Mouse (Mus musculus): ENCODE measurements around the gene Gm20489. TPM values are rescaled to one million over a fixed set of nuclear protein-coding genes. Genes with fewer than 3 reads are reported as not detected.
A peak's percentile ranks its signal among the peaks of the same experiment; 100 is the strongest.

The Gm20489 gene
- polyA plus RNA-seq, 1 experiment from 2014 or later: not detected

DNA sequence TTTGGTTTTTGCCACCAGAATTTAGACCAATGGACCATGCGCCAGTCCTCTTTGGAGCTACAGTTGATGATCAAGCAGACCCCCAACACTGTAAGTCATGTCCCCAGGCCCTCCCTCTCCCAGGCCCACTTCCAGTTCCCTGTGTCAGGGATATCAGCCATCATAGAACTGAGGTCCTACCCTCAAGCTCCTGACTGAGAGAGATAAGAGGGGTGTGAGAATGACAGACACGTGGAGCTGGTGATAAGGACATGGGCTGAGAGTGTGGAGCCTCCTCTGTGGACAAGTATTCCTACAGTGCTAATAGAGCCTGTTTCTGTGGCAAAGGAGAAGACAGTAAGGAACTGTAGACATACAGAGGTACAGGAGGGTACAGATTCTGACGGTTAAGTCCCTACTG, 18.7 kb upstream of the Gm20489 start:
- Histone ChIP-seq H3K27me3 (replicated peaks) (no peaks in the 10 kb centered on the region), H3K9me3 (no peaks in the 10 kb centered on the region), H3K4me2 (replicated peaks) (no peak overlapping the region), H3K4me1 (no peaks in the 10 kb centered on the region), H3K27ac (no peak overlapping the region), H3K4me3 (no peak overlapping the region), H3K9ac (no peak overlapping the region), H3K36me3 (peaks cover 64% of the 10 kb centered on the region)
- 84% methylated on average over 3 of the region's 3 CpGs for WGBS
- ATAC-seq (ENCODE audit: low FRiP score, low read depth): no peak

DNA sequence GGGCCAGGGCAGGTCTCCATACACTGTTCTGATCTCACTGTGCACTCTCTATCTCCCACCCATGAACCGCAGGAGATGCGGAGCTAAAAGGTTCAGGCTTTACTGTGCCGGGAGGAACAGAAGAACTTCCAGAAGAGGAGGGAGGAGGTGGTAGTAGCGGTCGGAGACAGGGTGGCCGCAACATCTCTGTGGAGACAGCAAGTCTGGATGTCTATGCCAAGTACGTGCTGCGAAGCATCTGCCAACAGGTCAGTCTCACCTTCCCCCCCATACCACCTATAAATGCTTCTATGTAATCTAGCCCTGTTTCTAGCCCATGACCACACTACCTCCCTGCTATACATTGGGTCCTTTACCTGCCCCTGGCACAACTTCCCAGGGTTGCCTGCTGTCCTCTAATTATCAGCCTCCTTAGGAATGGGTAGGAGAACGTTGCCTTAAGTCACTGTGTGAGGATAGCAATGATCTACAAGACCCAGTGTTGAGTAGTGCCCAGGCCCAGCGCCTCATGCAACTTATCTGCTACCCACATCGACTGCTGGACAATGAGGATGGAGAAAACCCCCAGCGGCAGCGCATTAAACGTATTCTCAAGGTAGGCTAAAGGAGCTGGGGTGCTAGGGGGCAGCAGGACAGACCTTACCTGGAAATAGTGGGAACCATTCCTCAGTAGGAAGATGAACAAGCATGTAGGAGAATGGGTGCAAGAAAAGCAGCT, 17.3 kb upstream of the Gm20489 start:
- 90% methylated on average over 14 of the region's 14 CpGs for WGBS
- Histone ChIP-seq H3K4me1 (no peaks in the 10 kb centered on the region), H3K9ac (no peak overlapping the region), H3K4me2 (replicated peaks) (no peak overlapping the region), H3K4me3 (no peak overlapping the region), H3K27me3 (replicated peaks) (no peaks in the 10 kb centered on the region), H3K27ac (no peak overlapping the region), H3K36me3 (peaks cover 68% of the 10 kb centered on the region), H3K9me3 (no peaks in the 10 kb centered on the region)
- no peak for ATAC-seq (ENCODE audit: low FRiP score, low read depth)

DNA sequence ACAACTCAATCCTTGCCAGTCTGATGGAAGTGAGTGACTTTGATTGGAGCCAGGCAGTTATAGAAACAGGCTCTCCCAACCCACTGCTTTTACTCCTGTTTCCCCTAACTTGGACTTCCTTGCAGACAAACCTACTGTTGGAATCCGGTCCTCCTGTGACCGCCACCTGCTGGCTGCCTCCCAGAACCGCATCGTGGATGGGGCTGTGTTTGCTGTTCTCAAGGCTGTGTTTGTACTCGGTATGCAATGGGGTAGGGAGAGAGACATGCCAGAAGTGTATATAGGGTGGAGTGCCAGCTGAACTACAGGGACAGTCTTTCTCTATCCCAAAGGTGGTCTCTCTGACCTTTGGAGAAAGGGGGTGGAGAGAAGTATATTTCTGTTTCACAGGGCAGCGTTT, 16.7 kb upstream of the Gm20489 start:
- H3K4me2 ChIP-seq (replicated peaks): no peak overlapping the region
- WGBS: 24% methylated on average over 6 of the region's 6 CpGs
- H3K4me3 ChIP-seq: no peak overlapping the region
- no peaks in the 10 kb centered on the region for H3K4me1 ChIP-seq
- peaks cover 68% of the 10 kb centered on the region for H3K36me3 ChIP-seq
- H3K9me3 ChIP-seq: no peaks in the 10 kb centered on the region
- H3K27ac ChIP-seq: no peak overlapping the region
- no peak overlapping the region for H3K9ac ChIP-seq
- H3K27me3 ChIP-seq (replicated peaks): no peaks in the 10 kb centered on the region
- ATAC-seq (ENCODE audit: low FRiP score, low read depth): no peak

DNA sequence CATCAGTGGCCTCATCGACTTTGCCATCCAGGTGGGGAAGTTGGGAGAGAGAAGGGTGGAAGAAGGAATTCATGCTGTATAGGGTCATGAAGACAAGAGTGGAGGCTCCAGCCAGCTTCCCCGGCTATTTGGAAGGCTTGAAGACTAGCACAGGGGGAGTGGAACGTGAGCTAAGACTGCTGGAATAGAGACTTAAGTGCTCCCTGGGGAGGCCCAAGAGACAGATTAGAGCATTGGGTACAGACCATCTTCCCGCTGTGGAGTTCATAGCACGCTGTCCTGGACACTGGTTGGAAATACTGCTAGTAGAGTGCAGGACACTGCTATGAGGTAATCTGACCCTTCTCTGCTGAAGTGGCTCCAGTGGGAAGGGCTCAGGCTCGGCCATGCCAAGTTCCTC, 14.0 kb upstream of the Gm20489 start:
- Histone ChIP-seq H3K4me2 (replicated peaks) (no peak overlapping the region), H3K9me3 (no peaks in the 10 kb centered on the region), H3K27me3 (replicated peaks) (no peaks in the 10 kb centered on the region), H3K4me3 (no peak overlapping the region), H3K9ac (no peak overlapping the region), H3K4me1 (no peaks in the 10 kb centered on the region), H3K36me3 (peaks cover 57% of the 10 kb centered on the region), H3K27ac (no peak overlapping the region)
- ATAC-seq (ENCODE audit: low FRiP score, low read depth): no peak
- 84% methylated on average over 6 of the region's 6 CpGs for WGBS

DNA sequence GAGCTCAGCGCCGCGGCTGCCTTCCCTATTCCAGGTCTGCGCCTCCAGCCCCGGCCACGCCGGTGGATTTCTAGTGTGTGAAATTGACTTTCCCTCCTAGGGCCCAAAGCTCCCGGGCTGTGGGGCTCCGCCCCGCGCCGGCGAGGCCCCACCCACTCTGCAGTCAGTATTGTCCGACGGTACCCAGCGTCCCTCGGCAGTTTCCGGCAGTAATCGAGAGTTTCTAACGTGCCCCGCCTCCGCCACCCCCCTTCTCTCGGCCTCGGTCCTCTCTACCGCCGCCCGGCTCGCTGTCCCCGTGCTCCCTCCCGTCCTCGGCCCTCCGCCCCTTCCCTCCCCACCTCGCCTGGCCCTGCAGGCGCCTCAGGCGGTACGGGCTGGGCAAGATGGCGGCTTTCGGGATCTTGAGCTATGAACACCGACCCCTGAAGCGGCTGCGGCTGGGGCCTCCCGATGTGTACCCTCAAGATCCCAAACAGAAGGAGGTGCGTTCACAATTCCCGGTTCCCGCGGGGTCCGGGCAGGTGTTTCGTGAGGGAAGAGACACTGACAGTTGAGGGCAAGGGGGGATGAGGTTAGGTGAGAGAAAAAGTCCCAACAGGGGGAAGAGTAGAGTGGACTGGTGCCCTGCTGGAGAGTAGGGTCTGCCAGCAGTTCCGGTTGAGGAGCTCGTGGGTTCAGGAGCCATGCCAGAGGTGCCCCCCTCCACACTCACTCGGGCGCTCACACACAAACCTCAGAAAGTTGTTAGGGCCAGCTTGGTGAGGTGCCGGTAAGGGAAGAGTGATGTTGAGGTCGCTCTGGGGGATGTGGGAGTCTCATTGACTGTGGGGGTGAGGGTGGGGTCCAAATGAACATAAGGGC, 5.3 kb upstream of the Gm20489 start, which contains the start of gene Med12:
Gene Med12, plus strand, starts transcription at position 156 of the 864 bp plus-strand sequence.
- Histone ChIP-seq H3K4me1 (no peaks in the 10 kb centered on the region), H3K4me2 (replicated peaks) (peak within 1 kb of the TSS; percentile 59), H3K27ac (no peak within 1 kb of the TSS), H3K9ac (peak within 1 kb of the TSS; percentile 57), H3K9me3 (no peaks in the 10 kb centered on the region), H3K36me3 (peaks cover 12% of the 10 kb centered on the region), H3K4me3 (peak within 1 kb of the TSS; percentile 50), H3K27me3 (replicated peaks) (no peaks in the 10 kb centered on the region)
- 18% methylated on average over 54 of the region's 54 CpGs for WGBS
- peak; percentile 98 for ATAC-seq (ENCODE audit: low FRiP score, low read depth)

DNA sequence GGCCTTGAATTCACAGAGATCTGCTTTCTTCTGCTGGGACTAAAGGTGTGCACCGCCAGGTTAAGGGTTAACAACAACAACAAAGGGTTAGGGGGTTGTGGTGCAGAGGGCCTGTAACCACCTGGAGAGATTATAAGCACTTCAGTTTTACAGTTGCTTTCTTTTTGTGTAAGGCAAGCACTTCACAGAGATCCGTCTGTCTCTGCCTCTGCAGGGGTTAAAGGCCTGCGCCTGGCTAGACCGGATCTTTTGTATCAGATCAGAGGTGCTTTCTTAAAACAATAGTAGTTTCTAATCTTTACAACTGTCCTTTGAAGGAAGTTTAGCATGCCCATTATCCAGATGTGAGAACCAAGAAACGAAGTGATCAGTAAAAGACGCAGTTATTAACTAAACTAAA, 4.6 kb upstream of the Gm20489 start:
- Histone ChIP-seq H3K27ac (no peak overlapping the region), H3K9me3 (no peaks in the 10 kb centered on the region), H3K27me3 (replicated peaks) (no peaks in the 10 kb centered on the region), H3K4me3 (peak overlapping the region; percentile 50; the same call in 1 of the 2 replicates), H3K4me1 (no peaks in the 10 kb centered on the region), H3K4me2 (replicated peaks) (peak overlapping the region; percentile 59), H3K9ac (no peak overlapping the region), H3K36me3 (peaks cover 6% of the 10 kb centered on the region)
- WGBS: 26% methylated on average over 6 of the region's 6 CpGs
- peak; percentile 32 for ATAC-seq (ENCODE audit: low FRiP score, low read depth)

DNA sequence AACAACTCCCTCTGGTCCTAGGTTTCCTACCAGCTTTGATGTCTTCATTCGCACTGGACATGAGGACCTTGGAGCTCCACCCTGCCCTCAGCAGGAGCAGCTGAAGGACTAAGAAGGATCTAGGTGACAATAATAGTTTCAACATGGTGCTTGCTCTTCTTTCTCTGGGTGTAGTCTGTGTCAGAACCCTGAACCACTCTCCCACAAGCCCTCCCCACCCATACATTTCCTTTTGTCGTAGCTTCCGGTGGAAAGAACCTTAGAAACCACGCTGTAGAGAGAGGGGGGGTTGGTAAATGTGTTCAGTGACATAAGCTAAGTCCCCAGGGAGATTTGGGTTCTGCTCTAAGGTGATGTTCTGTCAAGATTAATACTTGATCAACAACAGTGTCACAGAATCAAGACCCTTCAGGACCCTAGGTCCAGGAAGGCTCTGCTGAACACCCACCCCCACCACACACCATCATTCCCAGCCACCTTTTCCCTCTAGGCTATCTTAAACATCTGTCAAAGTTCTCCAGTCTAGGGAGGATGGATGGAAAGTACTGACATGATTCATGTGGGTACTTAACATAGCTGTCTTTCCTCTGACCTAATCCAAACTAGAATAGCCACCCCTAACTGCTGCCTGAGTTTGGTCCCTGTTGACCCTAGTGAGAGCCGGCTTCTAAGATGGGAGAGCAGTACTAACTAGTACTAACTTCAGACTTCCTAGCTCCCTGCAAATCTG, 633 bp downstream of the Gm20489 start, which contains the start of gene Il2rg:
Gene Il2rg, minus strand, starts transcription at position 231 of the 730 bp plus-strand sequence.
- no peak within 1 kb of the TSS for H3K4me2 ChIP-seq (replicated peaks)
- H3K4me3 ChIP-seq: no peak within 1 kb of the TSS
- no peaks in the 10 kb centered on the region for H3K36me3 ChIP-seq
- no peak for ATAC-seq (ENCODE audit: low FRiP score, low read depth)
- no peaks in the 10 kb centered on the region for H3K4me1 ChIP-seq
- no peak within 1 kb of the TSS for H3K9ac ChIP-seq
- H3K27ac ChIP-seq: no peak within 1 kb of the TSS
- WGBS: 71% methylated on average over 5 of the region's 5 CpGs
- no peaks in the 10 kb centered on the region for H3K9me3 ChIP-seq
- H3K27me3 ChIP-seq (replicated peaks): no peaks in the 10 kb centered on the region

DNA sequence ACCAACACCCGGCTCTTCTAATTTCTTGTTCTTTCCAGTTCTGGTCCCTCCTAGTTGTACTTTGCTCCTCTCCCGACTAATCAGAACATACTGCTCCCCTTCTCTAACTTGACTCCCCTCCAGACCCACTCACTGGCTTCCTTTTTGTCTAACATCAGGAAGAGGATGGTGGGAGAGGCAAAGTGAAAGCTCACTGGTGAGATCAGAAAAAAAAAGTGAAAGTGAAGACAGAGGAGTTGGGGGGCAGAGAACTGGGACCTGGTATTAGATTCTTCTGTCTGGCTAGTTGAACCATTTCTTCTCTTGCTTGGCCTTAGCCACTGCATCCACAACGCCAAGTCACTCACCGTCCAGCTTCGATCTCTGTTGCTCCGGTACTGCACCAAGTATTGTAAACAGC, 2.2 kb downstream of the Gm20489 start:
- Histone ChIP-seq H3K36me3 (no peaks in the 10 kb centered on the region), H3K4me2 (replicated peaks) (no peak overlapping the region), H3K9me3 (no peaks in the 10 kb centered on the region), H3K9ac (no peak overlapping the region), H3K4me1 (no peaks in the 10 kb centered on the region), H3K4me3 (no peak overlapping the region), H3K27me3 (replicated peaks) (no peaks in the 10 kb centered on the region), H3K27ac (no peak overlapping the region)
- WGBS: 97% methylated on average over 6 of the region's 6 CpGs
- no peak for ATAC-seq (ENCODE audit: low FRiP score, low read depth)

DNA sequence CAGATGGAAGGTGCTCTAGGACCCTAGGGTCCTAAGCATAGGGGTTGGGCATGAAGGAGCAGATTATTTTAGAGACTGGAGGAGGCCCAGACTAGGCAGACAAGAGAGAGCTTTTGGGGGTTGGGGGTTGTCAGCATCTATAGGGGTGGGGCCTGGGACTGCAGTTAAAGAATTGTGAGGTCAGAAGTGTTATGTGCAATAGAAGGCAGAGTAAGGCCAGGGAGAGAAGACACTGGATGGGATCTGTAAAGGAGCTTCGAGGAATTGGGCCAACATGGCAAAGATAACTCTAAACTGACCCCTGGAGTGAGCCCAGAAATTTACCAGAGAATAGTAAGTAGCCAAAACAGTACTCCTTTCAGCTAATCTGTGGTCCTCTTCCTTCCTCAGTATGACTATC, 4.9 kb downstream of the Gm20489 start, which contains the start of gene Gm614:
Gene Gm614, minus strand, starts transcription at position 101 of the 400 bp plus-strand sequence.
- H3K9me3 ChIP-seq: no peaks in the 10 kb centered on the region
- ATAC-seq (ENCODE audit: low FRiP score, low read depth): no peak
- H3K27ac ChIP-seq: no peak within 1 kb of the TSS
- H3K27me3 ChIP-seq (replicated peaks): no peaks in the 10 kb centered on the region
- 95% methylated on average over 1 of the region's 1 CpGs for WGBS
- H3K4me3 ChIP-seq: no peak within 1 kb of the TSS
- no peak within 1 kb of the TSS for H3K4me2 ChIP-seq (replicated peaks)
- no peaks in the 10 kb centered on the region for H3K36me3 ChIP-seq
- H3K9ac ChIP-seq: no peak within 1 kb of the TSS
- no peaks in the 10 kb centered on the region for H3K4me1 ChIP-seq

DNA sequence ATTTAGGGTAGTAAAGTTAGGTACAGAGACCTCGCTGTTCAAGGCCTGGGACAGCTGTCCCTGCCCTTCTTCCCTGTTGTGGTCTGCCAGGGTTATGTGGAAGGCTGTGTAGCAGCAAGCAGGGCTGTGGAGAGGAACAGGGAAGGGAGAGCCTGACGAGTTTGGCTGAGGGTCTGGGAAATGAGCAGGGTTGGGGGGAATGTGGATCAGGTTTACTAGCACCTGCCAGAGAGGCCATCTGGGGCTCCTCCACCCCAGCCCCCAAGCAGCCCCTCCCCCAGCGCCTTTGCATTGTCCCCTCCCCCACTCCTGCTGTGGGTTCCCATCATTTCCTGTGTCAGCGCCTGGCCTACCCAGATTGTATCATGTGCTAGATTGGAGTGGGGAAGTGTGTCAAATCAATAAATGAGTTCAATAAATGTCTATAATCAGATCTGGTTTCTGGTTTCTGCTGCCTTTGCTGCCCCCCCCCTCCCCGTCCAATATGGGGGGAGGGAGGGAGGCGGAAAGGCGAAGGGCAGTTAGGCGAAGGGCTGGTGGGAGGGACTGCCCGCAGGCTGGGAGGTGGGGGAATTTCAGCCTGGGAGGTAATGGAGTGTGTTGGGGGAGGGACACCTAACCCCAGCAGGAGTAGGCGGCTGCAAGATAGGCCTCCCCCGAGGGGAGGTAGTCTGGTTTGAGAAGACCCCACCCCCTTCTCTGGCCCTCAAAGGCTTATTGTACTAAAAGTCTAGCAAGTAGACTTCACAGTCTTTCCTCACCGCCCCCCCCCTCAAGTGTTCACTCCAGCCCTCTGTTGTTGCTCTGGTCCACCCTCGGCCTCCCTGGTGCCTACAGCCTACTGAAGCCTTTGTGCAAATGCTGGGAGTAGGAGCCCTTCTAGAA, 8.1 kb downstream of the Gm20489 start:
- 25% methylated on average over 11 of the region's 13 CpGs for WGBS
- H3K4me3 ChIP-seq: no peak overlapping the region
- no peaks in the 10 kb centered on the region for H3K9me3 ChIP-seq
- no peak overlapping the region for H3K9ac ChIP-seq
- peak overlapping the region; percentile 66 for H3K27ac ChIP-seq
- H3K27me3 ChIP-seq (replicated peaks): no peaks in the 10 kb centered on the region
- no peaks in the 10 kb centered on the region for H3K36me3 ChIP-seq
- no peaks in the 10 kb centered on the region; the same call in 1 of the 2 replicates for H3K4me1 ChIP-seq
- peak overlapping the region; percentile 20; the same call in 1 of the 2 replicates for H3K4me2 ChIP-seq (replicated peaks)
- peak; percentile 79 for ATAC-seq (ENCODE audit: low FRiP score, low read depth)

DNA sequence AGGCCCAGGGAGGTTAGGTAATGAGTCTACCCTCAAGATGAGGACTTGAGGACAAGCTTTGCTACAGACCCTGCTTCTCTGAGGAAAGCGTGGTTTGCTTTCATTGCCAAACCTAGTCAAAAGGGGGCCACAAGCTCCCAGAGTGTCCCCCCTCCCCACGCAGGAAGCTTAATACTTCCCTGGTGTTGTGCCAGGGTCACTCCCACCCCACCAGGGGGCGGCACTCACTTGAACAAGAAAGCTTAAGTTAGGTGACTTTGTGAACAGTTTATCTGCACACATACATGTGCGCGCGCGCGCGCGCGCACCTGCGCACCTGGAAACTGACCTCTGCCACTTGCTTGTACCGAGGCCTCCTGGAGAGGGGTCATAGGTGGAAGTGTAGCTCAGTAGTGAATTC, 12.2 kb downstream of the Gm20489 start:
- no peaks in the 10 kb centered on the region for H3K9me3 ChIP-seq
- H3K27me3 ChIP-seq (replicated peaks): no peaks in the 10 kb centered on the region
- no peak overlapping the region for H3K27ac ChIP-seq
- H3K36me3 ChIP-seq: no peaks in the 10 kb centered on the region
- no peak overlapping the region for H3K9ac ChIP-seq
- no peaks in the 10 kb centered on the region; the same call in 1 of the 2 replicates for H3K4me1 ChIP-seq
- 89% methylated on average over 13 of the region's 13 CpGs for WGBS
- peak overlapping the region; percentile 3; the same call in 1 of the 2 replicates for H3K4me2 ChIP-seq (replicated peaks)
- no peak overlapping the region for H3K4me3 ChIP-seq
- no peak for ATAC-seq (ENCODE audit: low FRiP score, low read depth)

Measured in neural tube, embryonic 12.5 days (tissue).